Mouse (Mus musculus): Measurements from ENCODE around the gene Adgrd1. TPM values are rescaled to one million over a fixed set of nuclear protein-coding genes. Genes with fewer than 3 reads are reported as not detected.

Adgrd1 gene
- polyA plus RNA-seq, 1 experiment from 2014 or later, result 0.96 TPM

GRCm38 (mm10) chr5:129111729-129112128 is 15.2 kb downstream of the Adgrd1 start:
- Histone ChIP-seq H3K4me3 (replicated peaks; ENCODE audit: low read depth, low read length) (no peak overlapping the region), H3K9me3 (replicated peaks; ENCODE audit: low read length) (no peaks in the 10 kb centered on the region), H3K4me1 (replicated peaks; ENCODE audit: insufficient read depth, low read length) (no peaks in the 10 kb centered on the region), H3K9ac (ENCODE audit: low read depth, low read length) (no peak overlapping the region), H3K27me3 (ENCODE audit: insufficient read depth, low read length) (no peaks in the 10 kb centered on the region), H3K36me3 (ENCODE audit: insufficient read depth, low read length) (no peaks in the 10 kb centered on the region), H3K4me2 (ENCODE audit: low read length) (no peak overlapping the region), H3K27ac (no peak overlapping the region)
- 58% methylated on average over 8 of the region's 8 CpGs for WGBS
- TF ChIP-seq CTCF (IDR thresholded peaks at IDR 0.05; ENCODE audit: low read depth), result no peak
- ATAC-seq (replicated peaks; ENCODE audit: low FRiP score, low read depth) (no peak), DNase-seq (ENCODE audit: low spot score) (no peak)

GRCm38 (mm10) chr5:129113741-129114476 is 17.4 kb downstream of the Adgrd1 start:
- Histone ChIP-seq H3K9me3 (replicated peaks; ENCODE audit: low read length) (no peaks in the 10 kb centered on the region), H3K36me3 (ENCODE audit: insufficient read depth, low read length) (no peaks in the 10 kb centered on the region), H3K9ac (ENCODE audit: low read depth, low read length) (no peak overlapping the region), H3K4me1 (replicated peaks; ENCODE audit: insufficient read depth, low read length) (no peaks in the 10 kb centered on the region), H3K27me3 (ENCODE audit: insufficient read depth, low read length) (no peaks in the 10 kb centered on the region), H3K27ac (no peak overlapping the region), H3K4me2 (ENCODE audit: low read length) (no peak overlapping the region), H3K4me3 (replicated peaks; ENCODE audit: low read depth, low read length) (no peak overlapping the region)
- DNase-seq (ENCODE audit: low spot score) (no peak), ATAC-seq (replicated peaks; ENCODE audit: low FRiP score, low read depth) (no peak)
- WGBS, result 72% methylated on average over 13 of the region's 13 CpGs
- no peak for TF ChIP-seq CTCF (IDR thresholded peaks at IDR 0.05; ENCODE audit: low read depth)

- no peak overlapping the region for H3K4me2 ChIP-seq (ENCODE audit: low read length)
- H3K27ac ChIP-seq, result no peak overlapping the region
- no peak overlapping the region for H3K9ac ChIP-seq (ENCODE audit: low read depth, low read length)
- TF ChIP-seq CTCF (IDR thresholded peaks at IDR 0.05; ENCODE audit: low read depth), result no peak
- no peaks in the 10 kb centered on the region for H3K9me3 ChIP-seq (replicated peaks; ENCODE audit: low read length)
- ATAC-seq (replicated peaks; ENCODE audit: low FRiP score, low read depth) (no peak), DNase-seq (ENCODE audit: low spot score) (no peak)
- no peak overlapping the region for H3K4me3 ChIP-seq (replicated peaks; ENCODE audit: low read depth, low read length)
- H3K4me1 ChIP-seq (replicated peaks; ENCODE audit: insufficient read depth, low read length), result no peaks in the 10 kb centered on the region
- H3K27me3 ChIP-seq (ENCODE audit: insufficient read depth, low read length), result no peaks in the 10 kb centered on the region
- WGBS, result 83% methylated on average over 8 of the region's 8 CpGs
- H3K36me3 ChIP-seq (ENCODE audit: insufficient read depth, low read length), result no peaks in the 10 kb centered on the region
Measured at GRCm38 (mm10) chr5:129116299-129116698, 19.7 kb downstream of the Adgrd1 start.

GRCm38 (mm10) chr5:129117593-129118113 is 21.1 kb downstream of the Adgrd1 start:
- H3K9ac ChIP-seq (ENCODE audit: low read depth, low read length), result no peak overlapping the region
- no peaks in the 10 kb centered on the region for H3K27me3 ChIP-seq (ENCODE audit: insufficient read depth, low read length)
- 80% methylated on average over 4 of the region's 4 CpGs for WGBS
- H3K4me3 ChIP-seq (replicated peaks; ENCODE audit: low read depth, low read length), result no peak overlapping the region
- no peak overlapping the region for H3K4me2 ChIP-seq (ENCODE audit: low read length)
- DNase-seq (ENCODE audit: low spot score), result no peak
- no peaks in the 10 kb centered on the region for H3K9me3 ChIP-seq (replicated peaks; ENCODE audit: low read length)
- H3K27ac ChIP-seq, result no peak overlapping the region
- no peaks in the 10 kb centered on the region for H3K4me1 ChIP-seq (replicated peaks; ENCODE audit: insufficient read depth, low read length)
- no peaks in the 10 kb centered on the region for H3K36me3 ChIP-seq (ENCODE audit: insufficient read depth, low read length)
- no peak for TF ChIP-seq CTCF (IDR thresholded peaks at IDR 0.05; ENCODE audit: low read depth)
- no peak for ATAC-seq (replicated peaks; ENCODE audit: low FRiP score, low read depth)

GRCm38 (mm10) chr5:129118523-129118922 is 22.0 kb downstream of the Adgrd1 start:
- Histone ChIP-seq H3K9ac (ENCODE audit: low read depth, low read length) (no peak overlapping the region), H3K4me1 (replicated peaks; ENCODE audit: insufficient read depth, low read length) (no peaks in the 10 kb centered on the region), H3K27ac (no peak overlapping the region), H3K9me3 (replicated peaks; ENCODE audit: low read length) (no peaks in the 10 kb centered on the region), H3K4me3 (replicated peaks; ENCODE audit: low read depth, low read length) (no peak overlapping the region), H3K27me3 (ENCODE audit: insufficient read depth, low read length) (no peaks in the 10 kb centered on the region), H3K36me3 (ENCODE audit: insufficient read depth, low read length) (no peaks in the 10 kb centered on the region), H3K4me2 (ENCODE audit: low read length) (no peak overlapping the region)
- DNase-seq (ENCODE audit: low spot score), result no peak
- TF ChIP-seq CTCF (IDR thresholded peaks at IDR 0.05; ENCODE audit: low read depth), result no peak
- WGBS, result 50% methylated on average over 7 of the region's 7 CpGs
- ATAC-seq (replicated peaks; ENCODE audit: low FRiP score, low read depth), result no peak

- Histone ChIP-seq H3K27me3 (ENCODE audit: insufficient read depth, low read length) (no peaks in the 10 kb centered on the region), H3K36me3 (ENCODE audit: insufficient read depth, low read length) (no peaks in the 10 kb centered on the region), H3K4me2 (ENCODE audit: low read length) (no peak overlapping the region), H3K27ac (no peak overlapping the region), H3K9ac (ENCODE audit: low read depth, low read length) (no peak overlapping the region), H3K9me3 (replicated peaks; ENCODE audit: low read length) (no peaks in the 10 kb centered on the region), H3K4me3 (replicated peaks; ENCODE audit: low read depth, low read length) (no peak overlapping the region), H3K4me1 (replicated peaks; ENCODE audit: insufficient read depth, low read length) (no peaks in the 10 kb centered on the region)
- TF ChIP-seq CTCF (IDR thresholded peaks at IDR 0.05; ENCODE audit: low read depth), result no peak
- no peak for DNase-seq (ENCODE audit: low spot score)
- ATAC-seq (replicated peaks; ENCODE audit: low FRiP score, low read depth), result no peak
- 72% methylated on average over 4 of the region's 4 CpGs for WGBS
Measured at GRCm38 (mm10) chr5:129119146-129119545, 22.6 kb downstream of the Adgrd1 start.

Data from kidney, postnatal 0 days (tissue).